Mouse (Mus musculus) CD8-positive naive resting alpha-beta T cell, adult 57 days (primary cell): ENCODE measurements around the gene Magea3. TPM values are rescaled to one million over a fixed set of nuclear protein-coding genes. Genes with fewer than 3 reads are reported as not detected.

Experiments
- total RNA-seq: library from RNA; stranded (reverse); gene quantifications from one replicate; pipeline ENCODE4 v1.2.4, GENCODE M21; 2023

Magea3 gene
- total RNA-seq: not detected

DNA sequence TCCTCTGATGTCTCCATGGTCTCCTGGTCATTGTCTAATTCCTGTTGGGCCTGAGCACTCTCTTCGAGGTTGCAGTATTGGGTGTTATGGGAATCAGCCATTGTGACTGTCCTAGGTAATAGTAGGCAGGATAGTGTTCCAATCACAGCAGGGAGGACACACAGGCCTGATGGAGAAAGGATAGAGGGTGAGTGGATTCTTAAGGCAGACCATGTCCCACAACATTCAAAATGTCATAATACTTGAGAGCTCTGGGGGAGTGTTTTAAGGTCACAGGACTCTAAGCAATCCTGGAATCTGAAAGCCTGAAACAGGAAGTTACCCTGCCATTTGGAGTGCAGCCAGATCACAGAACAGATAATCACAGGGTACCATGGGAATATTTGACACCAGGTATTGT, at the start of gene Magea3:
Magea3 (minus strand) TSS at position 101 of the 400 bp plus-strand sequence.

DNA sequence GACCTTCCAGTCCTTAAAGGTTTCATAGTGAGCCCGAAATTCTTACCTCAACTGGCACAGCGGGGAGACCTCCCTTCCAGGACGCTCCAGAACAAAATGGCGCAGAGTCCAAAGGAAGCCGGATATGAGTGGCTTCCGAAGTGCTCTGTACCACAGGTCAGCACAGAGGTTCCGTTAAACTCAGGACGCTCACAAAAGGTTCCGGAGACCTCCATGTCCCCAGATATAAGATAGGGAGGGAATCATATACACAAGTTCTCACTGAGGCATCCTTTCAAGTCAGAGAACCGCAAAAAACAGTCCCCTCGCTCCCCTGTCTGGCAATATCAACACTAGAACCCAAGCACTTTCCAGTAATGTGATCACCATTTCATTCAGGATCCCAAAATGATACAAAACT, 46.4 kb upstream of the Magea3 start, which contains the start of gene Magea8:
Magea8 (minus strand) TSS at position 101 of the 400 bp plus-strand sequence.

GRCm38 (mm10) chrX:154935887-154936286, 13.4 kb downstream of the Magea3 start, which contains the start of gene Magea6:
TSS of gene Magea6 (minus strand) at chrX:154935987.

Other genes with a start within 250 kb of the Magea3 start
- not detected for gene Cldn34b1, start 59.2 kb downstream of the Magea3 start, total RNA-seq
- not detected for gene Magea6, start 13.5 kb downstream of the Magea3 start, total RNA-seq
- gene Magea8, start 46.3 kb upstream of the Magea3 start, total RNA-seq: not detected
- gene Magea5, start 113.6 kb upstream of the Magea3 start, total RNA-seq: not detected
- gene Magea1, start 140.3 kb upstream of the Magea3 start, total RNA-seq: not detected
- not detected for gene Magea2, start 144.2 kb upstream of the Magea3 start, total RNA-seq
- gene Cldn34b2, start 178.9 kb upstream of the Magea3 start, total RNA-seq: not detected